Mouse (Mus musculus): ENCODE measurements around the gene Cnot6l. TPM values are rescaled to one million over a fixed set of nuclear protein-coding genes. Genes with fewer than 3 reads are reported as not detected.

Gene Cnot6l
- total RNA-seq, 2 experiments from 2014 or later: 68.5 to 72.6 TPM

DNA sequence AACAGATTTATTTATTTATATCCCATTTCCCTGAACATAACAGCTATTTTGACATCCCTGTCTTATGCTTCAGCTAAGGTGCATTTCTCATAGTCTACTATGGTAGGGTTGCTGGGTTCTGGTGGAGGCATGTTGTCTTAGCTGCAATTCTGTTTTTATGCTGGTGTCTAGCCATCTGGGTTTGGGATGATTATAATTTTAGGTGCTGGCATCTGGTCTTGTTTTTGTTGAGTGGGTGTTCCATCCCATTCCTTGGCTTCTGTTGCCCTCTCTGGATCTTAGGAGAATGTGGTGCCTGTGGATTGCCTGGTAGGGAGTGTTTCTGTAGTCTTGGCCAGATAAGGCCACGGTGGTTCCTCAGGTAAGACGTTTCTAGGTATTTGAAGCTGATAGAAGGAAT, 134.2 kb downstream of the Cnot6l start:
- no peak for DNase-seq
- intact Hi-C loops (cut with DNase I): loop anchor here (10.0 kb wide), 2 partner anchors 65 to 145 kb away; no protein-coding TSS in a partner anchor

Other genes starting within 250 kb of the Cnot6l start
- gene Cxcl13, start 207.2 kb downstream of the Cnot6l start, total RNA-seq (2021): not detected
- 10 to 100 TPM; 15.7 to 16.5 TPM for gene Mrpl1, start 45.3 kb upstream of the Cnot6l start, total RNA-seq (2021)
- 10 to 100 TPM; 21.1 to 24.8 TPM for gene Fras1, start 209.8 kb upstream of the Cnot6l start, total RNA-seq (2021)

Measured in left cerebral cortex, postnatal 4 days (tissue).